Mouse (Mus musculus) intestine, embryonic 14.5 days (tissue): Measurements from ENCODE around the gene Tacstd2. TPM values are rescaled to one million over a fixed set of nuclear protein-coding genes. Genes with fewer than 3 reads are reported as not detected.

Experiments
- ATAC-seq: fragments of 200-750 bp; cut with Nextera tagmentation; replicated peaks from 2 replicates; pipeline ENCODE4 v1.8.0; 2017; ENCODE audit warnings: low read depth, moderate number of reproducible peaks, moderate TSS enrichment, moderate library complexity; ENCODE audit not compliant: low FRiP score, low TSS enrichment
- DNase-seq: peaks from one replicate; pipeline ENCODE4 v3.0.0-alpha.2; 2018; ENCODE audit warnings: low spot score
- H3K27ac ChIP-seq: fragments of 300-500 bp; sonication (generic); 2 replicates; pipeline ENCODE4 v1.5.1; 2014; ENCODE audit warnings: low read depth, mild to moderate bottlenecking, control low read depth
- H3K27me3 ChIP-seq: fragments of 300-500 bp; sonication (generic); replicated peaks from 2 replicates; pipeline ENCODE4 v1.6.1; 2014; ENCODE audit warnings: low read length, control low read depth; ENCODE audit not compliant: control insufficient read depth, insufficient read depth
- H3K36me3 ChIP-seq: fragments of 300-500 bp; sonication (generic); 2 replicates; pipeline ENCODE4 v1.6.1; 2014; ENCODE audit warnings: low read length, control low read depth; ENCODE audit not compliant: control insufficient read depth, insufficient read depth
- H3K4me1 ChIP-seq: fragments of 300-500 bp; sonication (generic); replicated peaks from 2 replicates; pipeline ENCODE4 v1.6.1; 2014; ENCODE audit warnings: low read length, control low read depth, mixed read lengths; ENCODE audit not compliant: control insufficient read depth, insufficient read depth
- H3K4me2 ChIP-seq: fragments of 300-500 bp; sonication (generic); 2 replicates; pipeline ENCODE4 v1.6.1; 2014; ENCODE audit warnings: low read length
- H3K4me3 ChIP-seq: fragments of 300-500 bp; sonication (generic); 2 replicates; pipeline ENCODE4 v1.5.1; 2014; ENCODE audit warnings: low read depth, low read length, control low read depth, mixed read lengths
- H3K9ac ChIP-seq: fragments of 300-500 bp; sonication (generic); 2 replicates; pipeline ENCODE4 v1.6.1; 2014; ENCODE audit warnings: mild to moderate bottlenecking, low read length
- H3K9me3 ChIP-seq: fragments of 300-500 bp; sonication (generic); 2 replicates; pipeline ENCODE4 v1.6.1; 2016; ENCODE audit warnings: low read length, control low read depth; ENCODE audit not compliant: control insufficient read depth
- WGBS: fragments of 180-500 bp; shearing (Covaris S2); extraction: QIAGEN DNeasy Blood & Tissue Kit; methylation state at CpG from one replicate; pipeline ENCODE4 v1.1.7; 2014; 5-methylcytosine and 5-hydroxymethylcytosine counted together
- polyA plus RNA-seq: library from polyadenylated mRNA; unstranded; fragments of >200 nt; fragmentation: Nextera tagmentation; extraction: Ambion mirVana; gene quantifications from 2 replicates; pipeline ENCODE4 v1.2.1, GENCODE M21; 2014

The Tacstd2 gene
- 6.7 and 9.6 TPM in 2 replicates for polyA plus RNA-seq

GRCm38 (mm10) chr6:67535777-67536054, at the start of gene Tacstd2:
Gene Tacstd2, minus strand, starts transcription at chr6:67535796.
- Histone ChIP-seq H3K4me1 (no peaks in the 10 kb centered on the region), H3K4me3 (peak within 1 kb of the TSS; percentile 37), H3K9me3 (no peaks in the 10 kb centered on the region), H3K27ac (no peak within 1 kb of the TSS), H3K36me3 (no peaks in the 10 kb centered on the region), H3K4me2 (peak within 1 kb of the TSS; percentile 61), H3K9ac (no peak within 1 kb of the TSS), H3K27me3 (peaks cover 63% of the 10 kb centered on the region)
- 4% methylated on average over 8 of the region's 8 CpGs for WGBS
- peak; percentile 82 for ATAC-seq
- DNase-seq = no peak

GRCm38 (mm10) chr6:67566270-67566669, 30.7 kb upstream of the Tacstd2 start:
- no peak for ATAC-seq

DNA sequence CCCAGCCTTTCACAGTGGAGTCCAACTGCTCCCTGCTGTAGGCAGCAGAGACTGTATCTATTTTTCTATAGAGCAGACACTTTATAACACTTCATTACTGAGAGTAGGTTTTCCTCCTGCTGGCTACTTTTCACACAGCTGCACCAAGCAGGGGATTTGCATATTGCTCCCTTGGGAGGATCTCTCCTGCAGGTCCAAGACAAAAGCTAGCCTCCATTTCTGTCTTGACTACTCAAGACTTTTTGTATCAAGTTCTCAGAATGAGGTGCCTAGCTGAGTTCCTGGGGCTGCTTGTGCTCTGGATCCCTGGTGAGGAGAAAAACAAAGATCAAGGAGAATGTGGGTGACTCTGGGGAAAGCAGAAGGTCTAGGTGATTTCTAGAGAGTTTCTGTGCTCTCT, 19.8 kb upstream of the Tacstd2 start:
- Histone ChIP-seq H3K4me3 (no peak overlapping the region), H3K4me2 (no peak overlapping the region)

More at GRCm38 (mm10) chr6:67566270-67566669, 30.7 kb upstream of the Tacstd2 start:
- H3K27me3 ChIP-seq = no peaks in the 10 kb centered on the region
- no peaks in the 10 kb centered on the region for H3K9me3 ChIP-seq
- DNase-seq = no peak
- no peak overlapping the region for H3K27ac ChIP-seq
- WGBS = 92% methylated on average over 3 of the region's 3 CpGs
- no peaks in the 10 kb centered on the region for H3K36me3 ChIP-seq
- no peaks in the 10 kb centered on the region for H3K4me1 ChIP-seq
- no peak overlapping the region for H3K9ac ChIP-seq
- H3K4me3 ChIP-seq = no peak overlapping the region
- H3K4me2 ChIP-seq = no peak overlapping the region

GRCm38 (mm10) chr6:67549550-67549949, 14.0 kb upstream of the Tacstd2 start:
- Histone ChIP-seq H3K4me1 (no peaks in the 10 kb centered on the region), H3K9me3 (no peaks in the 10 kb centered on the region), H3K4me2 (no peak overlapping the region), H3K4me3 (no peak overlapping the region), H3K27me3 (no peaks in the 10 kb centered on the region), H3K9ac (no peak overlapping the region), H3K36me3 (no peaks in the 10 kb centered on the region), H3K27ac (no peak overlapping the region)
- no peak for DNase-seq
- 6% methylated on average over 1 of the region's 1 CpGs for WGBS
- ATAC-seq = no peak

More for the DNA sequence above, 19.8 kb upstream of the Tacstd2 start:
- DNase-seq (no peak), ATAC-seq (no peak)
- Histone ChIP-seq H3K9ac (no peak overlapping the region), H3K4me1 (no peaks in the 10 kb centered on the region), H3K27me3 (no peaks in the 10 kb centered on the region), H3K9me3 (no peaks in the 10 kb centered on the region), H3K36me3 (no peaks in the 10 kb centered on the region), H3K27ac (no peak overlapping the region)

- Histone ChIP-seq H3K36me3 (no peaks in the 10 kb centered on the region), H3K9ac (no peak overlapping the region), H3K27me3 (peaks cover 63% of the 10 kb centered on the region), H3K4me1 (no peaks in the 10 kb centered on the region), H3K9me3 (no peaks in the 10 kb centered on the region), H3K27ac (no peak overlapping the region), H3K4me3 (peak overlapping the region; percentile 37), H3K4me2 (peak overlapping the region; percentile 61)
- under 1% methylated on average over 62 of the region's 62 CpGs for WGBS
- DNase-seq (peak; percentile 65), ATAC-seq (peak; percentile 34)
Observed at GRCm38 (mm10) chr6:67535005-67535776, 405 bp downstream of the Tacstd2 start.

- no peaks in the 10 kb centered on the region for H3K9me3 ChIP-seq
- peak overlapping the region; percentile 61 for H3K4me2 ChIP-seq
- peaks cover 63% of the 10 kb centered on the region for H3K27me3 ChIP-seq
- peak overlapping the region; percentile 37 for H3K4me3 ChIP-seq
- ATAC-seq = no peak
- no peak overlapping the region for H3K27ac ChIP-seq
- no peak for DNase-seq
- H3K36me3 ChIP-seq = no peaks in the 10 kb centered on the region
- H3K4me1 ChIP-seq = no peaks in the 10 kb centered on the region
- 9% methylated on average over 31 of the region's 31 CpGs for WGBS
- H3K9ac ChIP-seq = no peak overlapping the region
Observed at GRCm38 (mm10) chr6:67534191-67535004, 1.2 kb downstream of the Tacstd2 start.

GRCm38 (mm10) chr6:67532665-67533440, 2.7 kb downstream of the Tacstd2 start:
- Histone ChIP-seq H3K4me3 (no peak overlapping the region), H3K27ac (no peak overlapping the region), H3K4me1 (no peaks in the 10 kb centered on the region), H3K9me3 (no peaks in the 10 kb centered on the region), H3K27me3 (peaks cover 62% of the 10 kb centered on the region), H3K36me3 (no peaks in the 10 kb centered on the region), H3K4me2 (peak overlapping the region; percentile 27; the same call in 1 of the 2 replicates), H3K9ac (no peak overlapping the region)
- ATAC-seq = peak; percentile 78; the same call in 1 of the 2 replicates
- WGBS = 10% methylated on average over 29 of the region's 29 CpGs
- peak; percentile 71 for DNase-seq

GRCm38 (mm10) chr6:67531822-67532162, 3.8 kb downstream of the Tacstd2 start:
- H3K4me2 ChIP-seq = no peak overlapping the region
- H3K4me1 ChIP-seq = no peaks in the 10 kb centered on the region
- H3K9me3 ChIP-seq = no peaks in the 10 kb centered on the region
- no peak overlapping the region for H3K9ac ChIP-seq
- no peak overlapping the region for H3K4me3 ChIP-seq
- 62% methylated on average over 7 of the region's 7 CpGs for WGBS
- H3K36me3 ChIP-seq = no peaks in the 10 kb centered on the region
- H3K27ac ChIP-seq = no peak overlapping the region
- peaks cover 57% of the 10 kb centered on the region for H3K27me3 ChIP-seq
- DNase-seq (no peak), ATAC-seq (no peak)
